Mouse (Mus musculus): ENCODE results near the gene Ell3.
A peak's percentile ranks its signal among the peaks of the same experiment; 100 is the strongest.
"Not testable (repeated sequence)": the region's sequence is repeated elsewhere in the genome, so short reads cannot be mapped to it uniquely, and the experiment has no call there.

The Ell3 gene

DNA sequence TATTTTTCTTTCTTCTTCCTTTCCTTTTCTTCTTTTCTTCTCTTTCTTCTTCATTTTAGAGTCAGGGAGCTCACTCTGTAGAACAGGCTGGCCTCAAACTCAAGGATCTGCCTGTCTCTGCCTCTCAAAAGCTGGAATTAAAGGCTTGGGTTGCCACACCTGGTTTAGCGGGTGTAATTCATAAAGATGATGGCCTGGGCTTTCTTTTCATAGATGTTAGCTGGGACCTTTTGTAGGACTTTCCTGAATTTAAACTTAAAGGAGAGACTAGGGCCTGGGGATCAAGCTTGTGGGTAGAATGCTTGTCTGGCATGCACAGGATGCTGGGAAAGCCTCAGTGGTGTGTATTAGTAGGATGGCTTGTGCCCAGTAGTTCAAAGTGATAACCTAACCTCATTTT is at the start of gene Ell3:
Gene Ell3 (minus strand): TSS at position 101 of the 400 bp plus-strand sequence.
- no peak for DNase-seq

DNA sequence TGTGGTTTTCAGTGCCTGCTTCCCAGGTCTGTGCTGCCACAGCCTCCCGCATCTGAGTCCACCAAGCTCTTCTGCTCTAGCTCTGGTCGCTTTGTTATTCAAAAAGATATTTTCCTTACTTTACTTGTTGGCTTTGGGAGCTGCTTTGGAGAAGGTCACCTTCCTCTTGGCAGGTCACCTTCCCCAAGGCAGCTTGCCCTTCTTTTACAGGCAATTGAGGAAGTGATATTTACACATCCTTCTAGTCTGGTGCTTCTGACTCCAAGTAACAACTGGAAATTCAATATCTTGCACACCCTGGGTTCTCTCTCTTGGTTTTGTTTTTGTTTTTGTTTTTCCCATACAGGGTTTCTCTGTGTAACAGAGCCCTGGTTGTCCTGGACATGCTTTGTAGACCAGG is 40.3 kb upstream of the Ell3 start:
- not testable (repeated sequence) for DNase-seq

GRCm38 (mm10) chr2:121483576-121483975 is 39.5 kb upstream of the Ell3 start:
- DNase-seq: no peak

GRCm38 (mm10) chr2:121480916-121481315 is 36.8 kb upstream of the Ell3 start:
- DNase-seq: not testable (repeated sequence)

GRCm38 (mm10) chr2:121480498-121480897 is 36.4 kb upstream of the Ell3 start:
- DNase-seq: peak; percentile 60 to 62

DNA sequence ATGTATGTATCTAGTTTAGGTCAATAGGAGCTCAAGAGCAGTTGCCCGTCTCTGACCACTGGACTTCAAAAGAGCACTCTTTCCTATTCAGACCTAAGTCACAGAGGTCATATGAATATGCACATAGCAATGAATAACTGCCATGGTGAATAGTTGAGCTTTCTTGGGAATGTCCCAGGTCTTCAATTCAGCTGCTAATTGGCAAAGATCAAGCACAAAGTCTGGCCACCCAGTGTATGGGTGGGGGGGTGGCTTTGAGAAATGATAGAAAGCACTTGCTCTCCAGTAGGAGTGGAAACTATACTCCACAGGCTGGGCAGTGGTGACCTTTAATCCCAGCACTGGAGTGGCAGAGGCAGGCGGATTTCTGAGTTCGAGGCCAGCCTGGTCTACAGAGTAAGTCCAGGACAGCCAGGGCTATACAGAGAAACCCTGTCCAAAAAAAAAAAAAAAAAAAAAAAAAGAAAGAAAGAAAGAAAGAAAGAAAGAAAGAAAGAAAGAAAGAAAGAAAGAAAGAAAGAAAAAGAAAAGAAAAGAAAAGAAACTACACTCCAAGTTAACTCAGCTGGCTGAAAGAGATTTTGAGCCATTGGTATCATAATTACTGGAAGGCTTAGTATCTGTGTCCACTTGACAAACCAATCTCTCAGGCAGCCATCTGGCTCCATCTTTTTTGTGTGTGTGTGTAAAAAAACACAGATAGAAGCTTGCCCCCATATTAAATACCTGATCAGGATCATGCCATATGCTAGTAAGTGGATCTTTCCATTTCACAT is 33.6 kb upstream of the Ell3 start:
- DNase-seq: no peak

GRCm38 (mm10) chr2:121475306-121475705 is 31.2 kb upstream of the Ell3 start:
- DNase-seq: not testable (repeated sequence)

GRCm38 (mm10) chr2:121474180-121474535 is 30.1 kb upstream of the Ell3 start:
- no peak for DNase-seq

DNA sequence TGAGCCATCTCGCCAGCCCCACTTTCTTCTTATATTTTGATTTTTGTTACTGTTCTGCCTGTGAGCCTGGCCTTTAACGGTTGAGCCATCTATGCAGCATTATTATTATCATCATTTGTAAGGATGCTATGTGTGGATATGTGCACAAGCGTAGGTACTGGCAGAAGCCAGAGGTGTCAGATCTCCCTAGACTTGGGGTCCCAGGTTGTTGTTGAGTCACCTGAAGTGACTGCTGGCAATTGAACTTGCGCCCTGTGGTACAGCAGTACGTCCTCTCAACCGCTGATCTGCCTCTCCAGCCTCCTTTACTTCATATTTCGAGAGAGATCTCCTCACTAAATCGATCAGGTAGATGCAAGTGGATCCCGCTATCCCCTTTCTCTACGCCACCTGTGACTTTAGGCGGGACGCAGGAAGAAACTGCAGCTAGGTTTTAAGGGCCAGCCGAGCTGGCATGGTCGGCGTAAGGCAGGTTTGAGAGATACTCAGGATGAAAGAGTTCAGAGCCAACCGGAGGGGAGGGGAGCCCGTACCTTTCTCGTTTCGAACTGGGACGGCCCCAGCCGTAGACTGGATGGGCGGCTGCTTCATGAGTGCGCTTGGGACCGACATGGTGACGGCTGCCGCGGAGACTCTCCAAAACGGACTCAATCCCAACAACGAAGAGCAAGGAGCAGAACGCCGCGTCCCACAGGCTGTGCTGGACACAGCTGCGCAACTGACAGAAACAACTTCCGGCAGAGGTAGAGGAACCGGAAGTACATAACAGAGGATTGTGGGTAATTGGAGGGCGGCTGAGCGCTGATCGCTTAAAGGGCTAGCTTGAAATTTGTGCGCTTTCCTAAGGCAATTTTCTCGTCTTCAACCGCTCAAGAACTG is 29.5 kb upstream of the Ell3 start, which contains the start of gene Mfap1b:
Gene Mfap1b (minus strand): TSS at position 767 of the 879 bp plus-strand sequence.
- DNase-seq: peak; percentile 80

DNA sequence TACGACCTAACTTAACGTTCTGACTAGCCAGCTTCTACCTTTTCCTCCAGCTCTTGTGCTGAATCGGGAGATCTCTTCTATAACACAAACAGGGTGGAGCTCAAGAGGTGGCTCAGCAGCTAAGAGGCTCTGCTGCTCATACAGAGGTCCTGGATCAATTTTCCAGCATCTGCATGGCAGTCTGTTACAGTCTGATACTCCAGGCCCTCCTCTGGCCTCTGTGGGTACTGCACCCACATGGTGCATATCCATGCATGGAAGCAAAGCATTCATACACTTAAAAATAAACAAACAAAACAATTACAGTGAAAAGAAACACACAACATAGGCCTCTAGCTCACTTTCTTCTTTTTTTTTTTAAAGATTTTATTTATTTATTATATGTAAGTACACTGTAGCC is 28.7 kb upstream of the Ell3 start:
- DNase-seq: not testable (repeated sequence)

- DNase-seq: not testable (repeated sequence)
Observed at GRCm38 (mm10) chr2:121468982-121469381, 24.9 kb upstream of the Ell3 start.

GRCm38 (mm10) chr2:121460071-121460470 is 16.0 kb upstream of the Ell3 start:
- DNase-seq: no peak

GRCm38 (mm10) chr2:121456692-121457642 is 12.9 kb upstream of the Ell3 start, which contains the start of gene Serinc4:
Gene Serinc4 (minus strand): TSS chr2:121456781.
- peak; percentile 91 to 92 for DNase-seq

GRCm38 (mm10) chr2:121455534-121455933 is 11.5 kb upstream of the Ell3 start:
- no peak for DNase-seq

DNA sequence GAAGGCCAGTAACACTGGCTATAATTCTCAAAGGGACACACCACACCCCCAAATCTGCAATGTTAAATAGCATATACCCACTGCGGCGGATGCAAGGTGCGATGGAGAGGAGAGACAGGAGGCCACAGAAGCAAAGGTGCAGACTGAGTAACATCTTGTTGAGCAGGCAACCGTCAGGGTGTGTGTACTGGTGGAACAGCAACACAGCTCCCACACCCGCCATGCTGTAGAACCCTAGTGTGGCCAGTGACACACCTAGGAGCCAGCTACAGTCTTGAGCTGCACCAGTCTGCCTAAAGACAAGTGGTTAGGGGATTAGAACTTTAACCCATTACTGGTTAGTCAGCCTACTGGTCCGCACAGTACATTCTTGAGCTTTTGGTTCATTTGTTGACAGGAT is 9.8 kb upstream of the Ell3 start:
- DNase-seq: no peak

GRCm38 (mm10) chr2:121452990-121453389 is 8.9 kb upstream of the Ell3 start, which contains the start of gene Hypk:
Gene Hypk (plus strand): TSS chr2:121453290.
- no peak for DNase-seq

- DNase-seq: no peak
Observed at GRCm38 (mm10) chr2:121452361-121452760, 8.3 kb upstream of the Ell3 start.

- peak in 1 of 2 experiments; percentile 24 for DNase-seq
Observed at GRCm38 (mm10) chr2:121450093-121450492, 6.0 kb upstream of the Ell3 start.

GRCm38 (mm10) chr2:121449545-121450011 is 5.5 kb upstream of the Ell3 start:
- DNase-seq: no peak

DNA sequence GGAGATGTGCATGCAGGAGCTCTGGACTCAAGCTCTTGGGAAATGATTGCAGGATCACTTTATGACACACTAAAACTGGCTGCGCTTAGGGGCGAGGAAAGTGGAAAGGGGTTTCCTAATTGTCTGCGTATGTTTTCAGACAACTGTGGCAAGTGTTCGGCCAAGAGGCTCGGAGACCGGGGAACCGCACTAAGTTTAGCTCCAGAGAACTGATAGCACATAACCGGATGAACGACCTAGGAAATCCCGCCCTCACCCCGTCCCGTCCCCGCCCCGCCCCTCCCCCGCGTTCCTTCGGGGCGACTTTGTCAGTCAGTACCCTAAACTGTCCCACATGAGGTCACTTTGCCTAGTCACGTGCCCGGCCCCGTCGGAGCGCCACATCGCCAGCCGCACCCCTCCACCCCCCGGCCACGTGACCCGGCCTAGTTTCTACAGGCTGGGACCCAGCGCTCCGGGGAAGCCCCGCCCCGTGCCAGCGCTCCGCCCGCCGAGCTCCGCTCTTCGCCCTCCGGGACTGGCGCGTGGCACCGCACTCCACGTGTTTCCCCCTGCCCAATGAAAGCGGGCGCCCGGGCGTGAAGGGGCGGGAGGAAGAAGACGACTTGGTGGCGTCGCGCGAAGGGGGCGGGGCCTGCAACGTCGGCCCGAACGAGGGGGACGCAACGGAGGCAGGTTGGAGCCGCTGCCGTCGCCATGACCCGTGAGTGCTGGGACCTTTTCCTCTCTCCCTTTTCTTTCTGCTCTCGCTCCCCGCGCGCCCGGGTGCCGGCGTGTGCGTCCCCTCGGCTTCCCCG is 4.9 kb upstream of the Ell3 start, which contains the start of gene Serf2:
Gene Serf2 (plus strand): TSS at position 457 of the 797 bp plus-strand sequence.
- peak; percentile 100 for DNase-seq

DNA sequence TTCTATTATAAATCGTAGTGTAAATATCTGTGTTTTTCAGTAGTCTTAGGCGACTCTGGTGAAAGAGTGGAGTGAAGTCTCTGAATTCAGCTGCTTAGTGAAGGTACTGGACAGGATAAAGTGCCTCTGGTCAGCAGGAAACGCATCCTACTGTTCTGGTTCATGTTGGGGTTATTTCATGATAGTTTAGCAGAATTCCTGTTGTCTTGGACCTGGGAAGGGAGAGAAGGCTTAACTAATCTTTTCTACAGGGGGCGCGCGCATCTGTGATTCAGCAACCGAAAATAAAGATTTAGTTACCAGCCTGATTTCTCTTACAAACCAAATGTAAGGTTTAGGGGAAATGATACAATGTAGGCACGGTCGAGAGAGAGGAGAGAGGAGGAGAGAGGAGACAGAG is 4.1 kb upstream of the Ell3 start:
- peak; percentile 44 to 52 for DNase-seq
